Mouse (Mus musculus) heart, postnatal 0 days (tissue): ENCODE data around the gene Olfr1382. TPM values are rescaled to one million over a fixed set of nuclear protein-coding genes. Genes with fewer than 3 reads are reported as not detected.
"Not testable (repeated sequence)": the region's sequence is repeated elsewhere in the genome, so short reads cannot be mapped to it uniquely, and the experiment has no call there.

ENCODE experiments used
- ATAC-seq: fragments of 200-750 bp; cut with Nextera tagmentation; 2 replicates; pipeline ENCODE4 v1.8.0; 2017; ENCODE audit warnings: low read depth, moderate number of reproducible peaks, moderate library complexity; ENCODE audit not compliant: insufficient read depth
- DNase-seq: peaks from one replicate; pipeline ENCODE4 v3.0.0-alpha.2; 2016; ENCODE audit warnings: low spot score
- H3K27ac ChIP-seq: fragments of 300-500 bp; sonication (generic); 2 replicates; pipeline ENCODE4 v1.5.1; 2014; ENCODE audit warnings: low read depth, mild to moderate bottlenecking
- H3K27me3 ChIP-seq: fragments of 300-500 bp; sonication (generic); 2 replicates; pipeline ENCODE4 v1.6.1; 2014; ENCODE audit warnings: low read length, mixed read lengths; ENCODE audit not compliant: control insufficient read depth, insufficient read depth
- H3K36me3 ChIP-seq: fragments of 300-500 bp; sonication (generic); replicated peaks from 2 replicates; pipeline ENCODE4 v1.6.1; 2014; ENCODE audit warnings: low read length, mixed read lengths; ENCODE audit not compliant: control insufficient read depth, insufficient read depth
- H3K4me1 ChIP-seq: fragments of 300-500 bp; sonication (generic); 2 replicates; pipeline ENCODE4 v1.6.1; 2014; ENCODE audit warnings: antibody characterized with exemption; ENCODE audit not compliant: control insufficient read depth, insufficient read depth
- H3K4me2 ChIP-seq: fragments of 300-500 bp; sonication (generic); 2 replicates; pipeline ENCODE4 v1.6.1; 2014; ENCODE audit warnings: low read depth, mild to moderate bottlenecking, low read length, moderate library complexity
- H3K4me3 ChIP-seq: fragments of 300-500 bp; sonication (generic); 2 replicates; pipeline ENCODE4 v1.5.1; 2014; ENCODE audit warnings: low read depth, low read length
- H3K9ac ChIP-seq: fragments of 300-500 bp; sonication (generic); replicated peaks from 2 replicates; pipeline ENCODE4 v1.6.1; 2014; ENCODE audit warnings: low read depth, low read length, mixed read lengths
- H3K9me3 ChIP-seq: fragments of 300-500 bp; sonication (generic); replicated peaks from 2 replicates; pipeline ENCODE4 v1.6.1; 2016; ENCODE audit warnings: low read length; ENCODE audit not compliant: control insufficient read depth
- CTCF ChIP-seq: IDR thresholded peaks from 2 replicates; pipeline ENCODE4 v1.5.1; 2016; ENCODE audit warnings: antibody characterized with exemption, control low read depth, low read depth
- WGBS: fragments of 180-500 bp; shearing (Covaris S2); extraction: QIAGEN DNeasy Blood & Tissue Kit; methylation state at CpG from one replicate; pipeline ENCODE4 v1.1.7; 2014; 5-methylcytosine and 5-hydroxymethylcytosine counted together
- polyA plus RNA-seq: library from polyadenylated mRNA; unstranded; fragments of >200 nt; fragmentation: Nextera tagmentation; extraction: Ambion mirVana; gene quantifications from 2 replicates; pipeline ENCODE4 v1.2.1, GENCODE M21; 2015
- total RNA-seq: library from RNA; depleted of rRNA; stranded (reverse); fragments of >200 nt; gene quantifications from 2 replicates; pipeline ENCODE4 v1.2.3, GENCODE M21; 2014; ENCODE audit warnings: low replicate concordance; rRNA removed

Olfr1382 gene
- total and polyA plus RNA-seq, 2 experiments from 2014 or later: not detected

GRCm38 (mm10) chr11:49536631-49537030 is 8.6 kb downstream of the Olfr1382 start:
- WGBS: 78% methylated on average over 2 of the region's 2 CpGs
- not testable (repeated sequence) for H3K4me2 ChIP-seq, H3K9me3 ChIP-seq, H3K27me3 ChIP-seq, H3K4me3 ChIP-seq, H3K36me3 ChIP-seq, DNase-seq, H3K4me1 ChIP-seq, H3K9ac ChIP-seq, H3K27ac ChIP-seq
- 0 out of 2 replicates have a peak, but pooled peaks have one; percentile 39 for ATAC-seq
- peak; percentile 44 for TF ChIP-seq CTCF

DNA sequence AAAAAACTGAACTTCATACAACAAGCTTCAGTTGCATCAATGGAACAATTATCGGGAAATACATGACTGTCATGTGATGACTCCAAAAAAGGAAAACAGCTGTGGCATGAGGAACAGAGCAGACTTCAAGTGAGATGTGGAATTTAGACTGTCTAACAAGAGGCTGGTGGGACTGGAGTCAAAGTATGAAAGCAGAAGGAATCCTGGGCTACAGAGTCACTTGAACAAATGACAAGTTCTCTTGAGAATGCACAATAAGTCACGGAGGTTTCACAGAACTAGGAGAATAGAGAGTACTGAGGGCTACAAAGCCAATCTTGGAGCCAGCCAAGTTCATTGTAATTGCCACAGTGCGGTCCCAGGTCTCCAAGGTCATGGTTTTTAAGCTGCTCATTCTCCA is 15.1 kb downstream of the Olfr1382 start, which contains the start of gene Olfr1381:
Gene Olfr1381, plus strand, starts transcription at position 301 of the 400 bp plus-strand sequence.
- WGBS: 70% methylated on average over 3 of the region's 3 CpGs
- not testable (repeated sequence) for H3K9ac ChIP-seq, H3K9me3 ChIP-seq, H3K27me3 ChIP-seq, ATAC-seq, H3K4me3 ChIP-seq, H3K36me3 ChIP-seq, H3K27ac ChIP-seq, H3K4me2 ChIP-seq, DNase-seq, H3K4me1 ChIP-seq

GRCm38 (mm10) chr11:49554033-49554432 is 26.0 kb downstream of the Olfr1382 start:
- not testable (repeated sequence) for H3K9ac ChIP-seq, H3K4me3 ChIP-seq, H3K9me3 ChIP-seq, H3K4me2 ChIP-seq, H3K36me3 ChIP-seq, H3K27me3 ChIP-seq, DNase-seq, H3K27ac ChIP-seq, ATAC-seq, H3K4me1 ChIP-seq
- whole genome bisulfite sequencing: 69% methylated on average over 3 of the region's 3 CpGs
- TF ChIP-seq CTCF: peak; percentile 32

- not testable (repeated sequence) for H3K4me1 ChIP-seq, H3K4me2 ChIP-seq, ATAC-seq, DNase-seq, H3K27me3 ChIP-seq, H3K27ac ChIP-seq, H3K36me3 ChIP-seq, H3K4me3 ChIP-seq, H3K9ac ChIP-seq, H3K9me3 ChIP-seq
- WGBS: 66% methylated on average over 5 of the region's 5 CpGs
These were observed 28.5 kb downstream of the Olfr1382 start, which contains the start of gene Olfr1380 for GRCm38 (mm10) chr11:49556578-49556977. Olfr1380 (plus strand) TSS chr11:49556878.

DNA sequence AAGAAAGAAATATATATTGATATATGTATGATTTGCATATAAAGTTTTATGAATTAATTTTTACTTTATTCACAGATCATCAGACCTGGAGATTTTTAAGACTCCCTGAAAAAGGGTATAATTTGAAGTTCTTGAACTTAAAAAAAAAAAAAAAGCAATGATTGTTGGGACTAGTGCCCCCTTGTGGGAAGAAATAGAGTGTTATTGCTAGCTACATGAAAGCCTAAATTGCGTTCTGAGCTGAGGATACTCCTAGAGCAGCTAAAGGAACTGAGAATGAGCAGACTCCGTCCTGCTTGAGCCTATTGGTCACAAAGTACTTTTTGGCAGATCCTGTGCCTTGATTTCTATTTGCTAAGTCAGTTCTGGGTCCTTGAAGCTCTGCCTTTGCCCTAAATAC is 47.0 kb downstream of the Olfr1382 start:
- WGBS: 37% methylated on average over 2 of the region's 2 CpGs
- H3K36me3 ChIP-seq, ATAC-seq: not testable (repeated sequence)

DNA sequence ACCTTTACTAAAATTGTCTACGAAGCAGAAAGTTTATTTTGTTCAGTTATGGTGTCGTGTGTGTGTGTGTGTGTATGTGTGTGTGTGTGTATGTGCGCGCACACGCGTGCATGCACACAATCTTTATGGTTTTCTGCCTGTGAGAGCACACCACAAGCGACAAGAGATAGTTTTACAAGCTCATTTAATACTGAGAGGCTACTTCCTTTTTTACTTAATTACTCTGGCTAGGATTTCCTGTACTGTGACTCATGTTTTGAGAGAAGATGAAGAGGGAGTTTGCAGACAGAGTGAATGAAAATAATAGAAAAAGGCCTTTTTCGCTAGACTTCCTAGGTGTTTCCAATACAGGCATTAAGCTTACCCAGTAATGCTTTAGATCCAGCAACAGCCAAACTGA is 52.4 kb downstream of the Olfr1382 start:
- H3K4me2 ChIP-seq, H3K4me1 ChIP-seq, H3K9ac ChIP-seq, H3K36me3 ChIP-seq, ATAC-seq, DNase-seq, H3K4me3 ChIP-seq, H3K27me3 ChIP-seq, H3K27ac ChIP-seq, H3K9me3 ChIP-seq: not testable (repeated sequence)
- 75% methylated on average over 8 of the region's 8 CpGs for WGBS

More for the DNA sequence above, 47.0 kb downstream of the Olfr1382 start:
- not testable (repeated sequence) for H3K27ac ChIP-seq, H3K9me3 ChIP-seq, H3K27me3 ChIP-seq, H3K4me3 ChIP-seq, H3K4me1 ChIP-seq, H3K9ac ChIP-seq, H3K4me2 ChIP-seq
- peak; percentile 17 for DNase-seq
- TF ChIP-seq CTCF: peak; percentile 21; the same call in 1 of the 2 replicates

Other genes with a start within 250 kb of the Olfr1382 start
- gene Olfr1393, start 249.9 kb upstream of the Olfr1382 start, total RNA-seq: not detected in 2 replicates
- 0.19 and 0.30 TPM in 2 replicates for gene Olfr1393, start 249.9 kb upstream of the Olfr1382 start, polyA plus RNA-seq
- not detected in 2 replicates for gene Olfr1392, start 243.0 kb upstream of the Olfr1382 start, total RNA-seq
- gene Olfr1392, start 243.0 kb upstream of the Olfr1382 start, polyA plus RNA-seq: not detected in 2 replicates
- gene Olfr10, start 223.5 kb upstream of the Olfr1382 start, total RNA-seq: not detected in 2 replicates
- gene Olfr10, start 223.5 kb upstream of the Olfr1382 start, polyA plus RNA-seq: not detected in 2 replicates
- not detected in 2 replicates for gene Olfr1391, start 205.5 kb upstream of the Olfr1382 start, total RNA-seq
- not detected in 2 replicates for gene Olfr1391, start 205.5 kb upstream of the Olfr1382 start, polyA plus RNA-seq
- gene Olfr1390, start 193.1 kb upstream of the Olfr1382 start, total RNA-seq: not detected in 2 replicates
- not detected in 2 replicates for gene Olfr1390, start 193.1 kb upstream of the Olfr1382 start, polyA plus RNA-seq
- not detected in 2 replicates for gene Olfr1389, start 105.2 kb upstream of the Olfr1382 start, total RNA-seq
- not detected in 2 replicates for gene Olfr1389, start 105.2 kb upstream of the Olfr1382 start, polyA plus RNA-seq
- gene Olfr1388, start 91.6 kb upstream of the Olfr1382 start, total RNA-seq: not detected in 2 replicates
- gene Olfr1388, start 91.6 kb upstream of the Olfr1382 start, polyA plus RNA-seq: not detected in 2 replicates
- not detected in 2 replicates for gene Olfr1387, start 72.9 kb upstream of the Olfr1382 start, total RNA-seq
- not detected in 2 replicates for gene Olfr1387, start 72.9 kb upstream of the Olfr1382 start, polyA plus RNA-seq
- gene Olfr1386, start 63.2 kb upstream of the Olfr1382 start, total RNA-seq: not detected in 2 replicates
- gene Olfr1386, start 63.2 kb upstream of the Olfr1382 start, polyA plus RNA-seq: not detected in 2 replicates
- not detected in 2 replicates for gene Olfr1385, start 39.2 kb upstream of the Olfr1382 start, total RNA-seq
- gene Olfr1385, start 39.2 kb upstream of the Olfr1382 start, polyA plus RNA-seq: not detected in 2 replicates
- gene Olfr1384, start 21.5 kb upstream of the Olfr1382 start, total RNA-seq: not detected in 2 replicates
- not detected in 2 replicates for gene Olfr1384, start 21.5 kb upstream of the Olfr1382 start, polyA plus RNA-seq
- not detected in 2 replicates for gene Olfr1383, start 8.6 kb upstream of the Olfr1382 start, total RNA-seq
- gene Olfr1383, start 8.6 kb upstream of the Olfr1382 start, polyA plus RNA-seq: not detected in 2 replicates
- not detected in 2 replicates for gene Olfr1381, start 15.2 kb downstream of the Olfr1382 start, total RNA-seq
- not detected in 2 replicates for gene Olfr1381, start 15.2 kb downstream of the Olfr1382 start, polyA plus RNA-seq
- not detected in 2 replicates for gene Olfr1380, start 28.6 kb downstream of the Olfr1382 start, total RNA-seq
- not detected in 2 replicates for gene Olfr1380, start 28.6 kb downstream of the Olfr1382 start, polyA plus RNA-seq
- 13.6 and 16.5 TPM in 2 replicates for gene Flt4, start 81.0 kb downstream of the Olfr1382 start, total RNA-seq
- gene Flt4, start 81.0 kb downstream of the Olfr1382 start, polyA plus RNA-seq: 3.2 and 3.3 TPM in 2 replicates
- gene Scgb3a1, start 135.4 kb downstream of the Olfr1382 start, total RNA-seq: 2.0 and 82.4 TPM in 2 replicates
- gene Scgb3a1, start 135.4 kb downstream of the Olfr1382 start, polyA plus RNA-seq: 2.0 and 301 TPM in 2 replicates
- 21.4 and 36.6 TPM in 2 replicates for gene Cnot6, start 184.5 kb downstream of the Olfr1382 start, total RNA-seq
- 19.6 and 19.8 TPM in 2 replicates for gene Cnot6, start 184.5 kb downstream of the Olfr1382 start, polyA plus RNA-seq